Mouse (Mus musculus) frontal cortex, adult 2 months (tissue): ENCODE data around the gene D330045A20Rik. TPM values are rescaled to one million over a fixed set of nuclear protein-coding genes. Genes with fewer than 3 reads are reported as not detected.
"Not testable (repeated sequence)": the region's sequence is repeated elsewhere in the genome, so short reads cannot be mapped to it uniquely, and the experiment has no call there.

Experiments
- DNase-seq, 2 experiments: peaks; one replicate each; pipeline ENCODE4 v3.0.0; 2022; ENCODE audit warnings: low spot score in 1 of 2; ENCODE audit errors: extremely low spot score in 1 of 2
- polyA plus RNA-seq: library from polyadenylated mRNA; depleted of rRNA; stranded (reverse); fragments of >200 nt; gene quantifications from 2 replicates; pipeline ENCODE4 v1.2.3, GENCODE M21; 2012; rRNA removed

Gene D330045A20Rik
- polyA plus RNA-seq, 1 experiment = 0.42 TPM

DNA sequence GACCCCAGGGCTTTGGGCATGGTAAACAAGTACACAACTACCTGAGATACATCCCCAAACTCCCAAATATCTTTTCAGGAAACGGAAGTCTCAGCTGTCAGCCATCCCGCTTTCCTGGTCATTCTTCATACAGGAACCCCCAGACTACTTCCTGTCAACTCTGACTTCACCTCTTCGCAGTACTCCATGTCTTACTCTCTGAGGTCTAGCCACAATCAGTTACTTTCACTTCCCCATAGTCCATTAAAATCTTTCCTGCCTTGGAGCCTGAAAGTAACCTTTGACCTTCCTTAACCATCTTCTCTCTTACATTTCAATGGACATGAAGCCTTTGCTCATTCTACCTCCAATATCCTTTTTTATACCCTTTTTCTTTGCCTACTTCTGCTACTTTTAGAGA lies 89.9 kb downstream of the D330045A20Rik start:
- no peak for DNase-seq

GRCm38 (mm10) chrX:139578649-139579278 lies 98.6 kb downstream of the D330045A20Rik start:
- no peak for DNase-seq

GRCm38 (mm10) chrX:139583616-139584015 lies 103.4 kb downstream of the D330045A20Rik start:
- no peak for DNase-seq

GRCm38 (mm10) chrX:139586676-139587075 lies 106.5 kb downstream of the D330045A20Rik start:
- not testable (repeated sequence) for DNase-seq

DNA sequence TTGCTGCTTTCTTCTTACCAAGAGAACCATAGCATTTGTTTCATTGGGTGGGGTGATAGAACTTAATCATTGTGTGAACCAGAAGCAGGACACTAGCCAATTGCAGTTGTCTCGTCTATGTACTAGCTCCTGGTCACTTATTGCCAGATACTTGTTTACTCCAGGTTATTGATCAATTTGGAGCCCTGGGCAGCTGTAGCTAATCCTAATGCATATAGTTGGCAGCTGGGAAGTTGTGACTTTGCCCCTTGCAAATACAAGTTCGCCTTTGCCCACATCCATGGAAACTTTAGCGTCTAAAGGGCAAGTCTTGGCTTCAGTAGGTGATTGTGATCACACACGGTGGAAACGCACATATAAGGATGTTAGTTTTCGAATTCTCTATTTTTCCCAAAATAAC lies 116.2 kb downstream of the D330045A20Rik start:
- DNase-seq = no peak

Other genes starting within 250 kb of the D330045A20Rik start
- 0.12 and 1.1 TPM in 2 replicates for gene Trap1a, start 146.7 kb upstream of the D330045A20Rik start, polyA plus RNA-seq
- gene Rnf128, start 82.9 kb downstream of the D330045A20Rik start, polyA plus RNA-seq = 11.3 and 11.9 TPM in 2 replicates
- 1.7 and 2.0 TPM in 2 replicates for gene Tbc1d8b, start 204.6 kb downstream of the D330045A20Rik start, polyA plus RNA-seq
- gene Gm15013, start 234.1 kb downstream of the D330045A20Rik start, polyA plus RNA-seq = not detected in 2 replicates